Mouse (Mus musculus) thymus, postnatal 10 days (tissue): ENCODE measurements around the gene Fitm2.
"Not testable (repeated sequence)": the region's sequence is repeated elsewhere in the genome, so short reads cannot be mapped to it uniquely, and the experiment has no call there.

Source experiments
- DNase-seq, 2 experiments: peaks; one replicate each; pipeline ENCODE4 v3.0.0; 2021; ENCODE audit warnings: low spot score in 2 of 2

Gene Fitm2

GRCm38 (mm10) chr2:163463251-163463769 is 9.1 kb downstream of the Fitm2 start:
- no peak for DNase-seq

GRCm38 (mm10) chr2:163462801-163463200 is 9.6 kb downstream of the Fitm2 start:
- DNase-seq: no peak

GRCm38 (mm10) chr2:163462386-163462785 is 10.0 kb downstream of the Fitm2 start:
- DNase-seq: no peak

- DNase-seq: not testable (repeated sequence)
These were observed 11.1 kb downstream of the Fitm2 start for GRCm38 (mm10) chr2:163461307-163461706.

- no peak for DNase-seq
These were observed 11.8 kb downstream of the Fitm2 start for GRCm38 (mm10) chr2:163460622-163461021.

- no peak for DNase-seq
These were observed 13.0 kb downstream of the Fitm2 start for GRCm38 (mm10) chr2:163459380-163459779.

- DNase-seq: no peak
These were observed 13.7 kb downstream of the Fitm2 start for GRCm38 (mm10) chr2:163458539-163459265.

- no peak for DNase-seq
These were observed 19.1 kb downstream of the Fitm2 start for GRCm38 (mm10) chr2:163453378-163453777.

- no peak for DNase-seq
These were observed 19.7 kb downstream of the Fitm2 start for GRCm38 (mm10) chr2:163452738-163453137.

GRCm38 (mm10) chr2:163450668-163451295 is 21.6 kb downstream of the Fitm2 start:
- DNase-seq: no peak

- DNase-seq: no peak
These were observed 23.2 kb downstream of the Fitm2 start for GRCm38 (mm10) chr2:163449276-163449675.

- no peak for DNase-seq
These were observed 25.1 kb downstream of the Fitm2 start for GRCm38 (mm10) chr2:163447375-163447774.

- DNase-seq: no peak
These were observed 28.4 kb downstream of the Fitm2 start for GRCm38 (mm10) chr2:163444017-163444416.

GRCm38 (mm10) chr2:163443543-163443942 is 28.9 kb downstream of the Fitm2 start:
- no peak for DNase-seq

GRCm38 (mm10) chr2:163439488-163439887 is 32.9 kb downstream of the Fitm2 start:
- no peak for DNase-seq

GRCm38 (mm10) chr2:163438619-163439451 is 33.6 kb downstream of the Fitm2 start:
- peak in 1 of 2 experiments; percentile 13 for DNase-seq

- DNase-seq: no peak
These were observed 34.2 kb downstream of the Fitm2 start, which contains the start of gene Gdap1l1 for GRCm38 (mm10) chr2:163438246-163438618. TSS of gene Gdap1l1 (plus strand) at chr2:163438476.

GRCm38 (mm10) chr2:163437800-163438199 is 34.6 kb downstream of the Fitm2 start:
- no peak for DNase-seq

- no peak for DNase-seq
These were observed 38.5 kb downstream of the Fitm2 start for GRCm38 (mm10) chr2:163433971-163434370.

- no peak for DNase-seq
These were observed 41.1 kb downstream of the Fitm2 start for GRCm38 (mm10) chr2:163431289-163431688.

GRCm38 (mm10) chr2:163428346-163429011 is 44.0 kb downstream of the Fitm2 start:
- no peak for DNase-seq

- no peak for DNase-seq
These were observed 47.8 kb downstream of the Fitm2 start, which contains the start of gene Oser1 for GRCm38 (mm10) chr2:163424597-163424996. TSS of gene Oser1 (minus strand) at chr2:163424697.
